Mouse (Mus musculus): ENCODE measurements around the gene Trpc6.

Trpc6 gene

DNA sequence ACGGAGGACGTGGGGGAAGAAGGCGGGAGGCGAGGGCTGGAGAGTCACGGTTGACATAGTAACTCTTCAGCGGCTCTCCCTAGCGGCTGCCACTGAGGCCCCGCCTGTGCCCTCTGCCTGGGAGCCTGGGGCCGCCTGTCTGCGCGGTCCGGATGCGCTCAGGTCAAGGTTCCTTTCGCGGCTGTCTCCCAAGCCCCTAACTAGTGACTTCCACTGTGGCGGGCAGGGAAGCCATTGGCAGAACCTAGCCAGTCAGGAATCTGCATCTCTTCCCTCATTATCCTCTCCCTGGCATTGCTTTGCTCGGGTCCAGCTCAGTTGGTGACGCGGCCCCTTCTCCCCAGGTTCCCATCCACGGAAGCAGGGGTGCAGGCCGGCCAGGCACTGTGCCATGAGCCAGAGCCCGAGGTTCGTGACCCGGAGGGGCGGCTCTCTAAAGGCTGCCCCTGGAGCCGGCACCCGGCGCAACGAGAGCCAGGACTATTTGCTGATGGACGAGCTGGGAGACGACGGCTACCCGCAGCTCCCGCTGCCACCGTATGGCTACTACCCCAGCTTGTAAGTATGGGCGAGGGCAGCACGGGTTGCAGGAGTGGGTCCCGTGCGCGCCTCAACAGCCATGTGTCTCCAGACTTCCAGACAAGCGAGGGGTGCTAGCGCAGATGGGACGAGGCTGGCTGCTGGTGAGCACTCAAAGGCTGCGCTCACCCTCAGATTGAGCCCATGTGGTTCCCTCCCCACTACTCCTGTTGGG is at the start of gene Trpc6:
Gene Trpc6, plus strand, starts transcription at position 102 of the 754 bp plus-strand sequence.
- peak; percentile 34 to 38 for DNase-seq (ENCODE audit: low spot score in 2 of 2)

DNA sequence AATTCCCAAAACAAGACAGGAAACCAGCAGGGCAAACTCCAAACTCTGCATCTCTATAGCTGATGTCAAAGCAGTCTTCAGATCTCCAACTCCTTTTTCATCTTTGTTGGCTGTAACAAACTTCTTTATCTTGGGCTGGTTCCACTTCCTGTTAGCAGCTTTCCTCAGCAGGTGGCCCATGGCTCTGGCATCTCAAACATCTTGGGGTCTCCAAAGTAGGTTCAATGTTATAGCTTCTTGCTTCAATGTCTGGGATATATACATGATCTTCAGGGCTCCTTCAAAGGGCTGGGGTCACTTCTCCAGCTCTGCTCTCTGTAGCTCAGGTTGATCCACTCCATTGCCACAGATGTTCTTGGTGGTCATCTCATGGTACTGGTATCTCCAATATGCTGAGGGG is 23.0 kb upstream of the Trpc6 start:
- DNase-seq (ENCODE audit: low spot score in 2 of 2): no peak

DNA sequence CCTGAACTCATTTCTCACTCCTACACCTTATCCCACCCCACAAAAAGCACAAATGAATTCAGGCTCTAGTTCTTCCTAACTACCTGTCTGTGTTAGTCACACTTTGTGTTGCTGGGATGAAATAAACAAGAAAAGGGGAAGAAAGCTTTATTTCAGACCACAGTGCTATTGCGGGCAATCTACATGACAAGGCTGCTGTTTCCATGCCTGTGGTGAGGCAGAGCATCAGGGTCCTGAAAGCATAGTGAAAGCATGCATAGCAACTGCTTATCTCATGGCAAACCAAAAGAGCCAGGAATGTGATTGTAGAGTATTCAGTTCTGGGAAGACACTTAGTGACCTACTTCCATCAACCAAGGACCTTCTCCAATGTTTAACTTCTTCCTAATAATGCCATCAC is 10.3 kb upstream of the Trpc6 start:
- DNase-seq (ENCODE audit: low spot score in 2 of 2): no peak

DNA sequence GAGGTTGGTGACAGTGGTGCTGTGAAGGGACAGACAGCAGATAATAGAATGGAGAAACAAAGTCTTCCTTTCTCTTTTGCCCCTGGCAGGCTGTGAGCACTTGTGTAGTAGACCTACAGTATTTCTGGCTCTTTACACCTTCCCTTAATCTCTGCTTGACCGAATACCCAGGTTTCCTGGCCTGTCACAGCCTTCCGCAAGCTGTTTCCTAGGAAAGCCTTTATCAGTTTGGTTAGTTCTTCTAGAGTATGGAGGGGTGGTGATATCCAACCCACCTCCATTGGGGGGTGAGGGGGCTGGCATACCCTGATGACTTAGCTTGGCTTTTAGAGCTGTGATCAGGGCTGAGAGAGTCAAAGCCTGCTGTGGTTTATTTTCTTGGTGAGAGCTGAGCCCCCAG is 1.3 kb downstream of the Trpc6 start:
- no peak for DNase-seq (ENCODE audit: low spot score in 2 of 2)

DNA sequence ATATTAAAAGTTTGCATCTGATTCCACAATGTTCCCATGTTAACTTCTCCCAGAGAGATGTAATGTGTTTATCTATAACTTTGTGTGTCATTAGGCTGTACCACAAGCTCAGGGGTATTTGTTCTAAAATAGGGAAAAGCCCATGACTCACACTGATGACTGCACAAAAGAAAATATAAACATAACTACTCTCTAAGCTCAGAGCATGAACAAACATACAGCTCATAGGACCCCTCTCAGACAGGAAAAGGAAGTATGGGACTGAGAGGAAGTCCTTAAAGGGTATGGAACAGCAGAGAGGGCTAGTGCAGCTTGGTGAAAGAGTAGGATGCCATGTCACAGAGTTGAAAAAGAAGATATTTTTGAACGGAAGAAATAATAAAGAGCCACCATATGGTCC is 14.6 kb downstream of the Trpc6 start:
- no peak for DNase-seq (ENCODE audit: low spot score in 2 of 2)

DNA sequence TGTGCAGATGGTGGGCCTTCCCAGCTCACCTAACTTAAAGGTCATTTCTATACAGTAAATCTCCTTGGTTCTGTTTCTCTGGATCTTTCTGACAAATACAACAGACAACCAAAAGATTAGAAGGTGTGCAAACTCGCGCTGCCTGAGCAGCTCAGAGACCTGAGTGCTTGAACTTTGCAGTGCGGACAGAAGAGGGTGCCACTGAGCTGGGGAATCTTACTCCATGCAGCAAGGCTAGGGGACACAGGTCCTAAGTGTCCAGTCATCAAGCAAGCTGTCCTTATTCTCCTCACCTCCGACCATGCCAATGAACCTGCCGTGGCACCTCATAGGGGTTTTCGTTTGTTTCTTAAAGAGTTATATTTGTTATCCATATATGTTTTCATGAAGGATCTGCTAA is 48.7 kb downstream of the Trpc6 start:
- no peak for DNase-seq (ENCODE audit: low spot score in 2 of 2)

DNA sequence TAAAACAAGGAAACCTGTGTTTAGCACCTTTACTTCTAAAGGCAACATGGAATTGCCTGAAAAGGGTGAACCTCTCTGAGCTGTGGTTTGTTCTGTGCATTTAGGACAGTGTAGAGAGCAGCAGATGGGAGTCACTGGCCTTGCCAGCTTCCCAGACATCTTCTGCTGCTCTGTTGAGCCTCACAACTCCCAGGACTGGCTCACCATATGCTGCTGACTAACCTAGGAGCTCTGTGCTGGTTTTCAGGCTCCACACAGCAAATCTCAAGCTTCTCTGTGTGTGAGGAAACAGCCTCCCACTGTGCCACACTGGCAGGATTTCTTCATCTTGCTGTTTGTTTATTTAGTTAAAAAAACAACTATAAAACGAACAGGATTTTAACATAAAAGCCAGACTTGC is 53.1 kb downstream of the Trpc6 start:
- peak; percentile 24 to 30 for DNase-seq (ENCODE audit: low spot score in 2 of 2)

DNA sequence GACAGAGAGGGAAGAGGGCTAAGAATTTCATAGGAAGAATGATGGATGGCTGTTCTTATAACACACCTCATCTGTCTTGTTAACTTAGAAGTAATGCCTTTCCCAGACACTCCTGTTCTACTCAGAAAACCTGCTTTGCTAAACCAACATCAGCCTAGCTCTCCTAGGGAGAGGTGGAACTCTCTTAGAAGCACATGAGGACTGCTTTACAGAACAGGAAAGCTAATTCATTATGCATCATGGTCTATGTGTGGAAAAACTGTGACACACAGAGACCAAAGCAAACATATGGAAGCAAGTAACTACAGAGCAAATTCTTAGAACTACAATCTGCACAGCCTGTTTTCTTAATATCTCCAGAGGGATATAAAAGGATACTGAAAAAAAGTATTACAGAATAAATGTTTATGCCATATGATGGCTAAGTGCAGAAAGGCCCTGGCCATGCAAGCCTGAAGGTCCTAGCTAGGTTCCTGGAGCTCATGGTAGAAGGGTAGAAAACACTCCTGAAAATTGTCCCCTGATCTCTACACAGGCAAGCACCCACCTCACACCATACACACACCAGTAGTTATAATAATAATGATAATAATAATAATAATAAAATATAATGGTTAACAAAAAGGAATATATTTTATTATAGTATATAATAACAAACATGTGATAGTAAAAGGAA is 63.0 kb downstream of the Trpc6 start:
- DNase-seq (ENCODE audit: low spot score in 2 of 2): no peak

DNA sequence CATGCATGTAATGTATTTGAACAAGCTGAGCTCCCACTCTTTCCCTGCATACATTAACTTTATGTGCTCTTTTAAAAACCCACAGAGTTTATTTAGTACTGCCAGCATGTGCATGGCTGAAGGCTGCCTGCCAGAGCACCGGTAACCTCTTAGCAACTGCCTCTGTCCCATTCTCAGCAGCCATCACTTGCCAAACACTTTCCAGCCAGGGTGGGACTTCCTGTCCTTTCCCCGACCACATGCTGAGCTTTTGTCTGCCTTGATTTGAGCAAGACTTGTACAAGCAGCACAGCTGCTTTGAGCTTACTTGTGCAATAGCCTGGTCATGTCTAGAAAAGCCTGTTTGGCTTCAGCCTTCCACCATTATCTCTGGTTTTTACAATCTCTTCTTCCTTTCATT is 90.4 kb downstream of the Trpc6 start:
- DNase-seq (ENCODE audit: low spot score in 2 of 2): peak; percentile 25 to 28

DNA sequence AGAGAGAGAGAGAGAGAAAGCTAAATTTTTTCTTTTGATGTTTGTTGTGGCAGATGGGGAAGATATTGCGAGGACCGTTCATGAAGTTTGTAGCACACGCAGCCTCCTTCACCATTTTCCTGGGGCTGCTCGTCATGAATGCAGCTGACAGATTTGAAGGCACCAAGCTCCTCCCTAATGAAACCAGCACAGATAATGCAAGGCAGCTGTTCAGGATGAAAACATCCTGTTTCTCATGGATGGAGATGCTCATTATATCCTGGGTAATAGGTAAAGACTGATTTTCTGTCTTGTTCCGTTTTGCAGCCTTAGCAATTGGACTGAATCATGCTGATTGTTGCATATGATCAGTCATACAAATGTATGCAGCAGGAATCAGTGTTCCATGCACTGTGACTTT is 99.5 kb downstream of the Trpc6 start:
- DNase-seq (ENCODE audit: low spot score in 2 of 2): no peak

DNA sequence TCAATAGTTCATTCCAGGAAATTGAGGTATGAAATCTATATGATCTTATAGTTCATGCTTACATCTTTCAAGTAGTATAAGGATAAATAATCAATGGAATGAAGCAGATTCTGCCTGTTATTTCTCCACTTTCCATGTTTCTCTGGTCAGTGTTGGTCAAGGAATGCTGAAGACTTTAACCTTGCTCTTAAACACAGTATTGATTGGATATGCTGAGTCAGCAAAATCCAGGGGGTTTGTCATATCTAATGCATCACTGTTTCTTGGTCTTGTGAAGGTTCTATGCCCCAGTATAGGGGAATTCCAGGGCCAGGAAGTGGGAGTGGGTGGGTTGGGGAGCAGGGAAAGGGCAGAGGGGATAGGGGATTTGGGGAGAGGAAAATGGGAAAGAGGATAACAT is 111.4 kb downstream of the Trpc6 start:
- DNase-seq (ENCODE audit: low spot score in 2 of 2): no peak

DNA sequence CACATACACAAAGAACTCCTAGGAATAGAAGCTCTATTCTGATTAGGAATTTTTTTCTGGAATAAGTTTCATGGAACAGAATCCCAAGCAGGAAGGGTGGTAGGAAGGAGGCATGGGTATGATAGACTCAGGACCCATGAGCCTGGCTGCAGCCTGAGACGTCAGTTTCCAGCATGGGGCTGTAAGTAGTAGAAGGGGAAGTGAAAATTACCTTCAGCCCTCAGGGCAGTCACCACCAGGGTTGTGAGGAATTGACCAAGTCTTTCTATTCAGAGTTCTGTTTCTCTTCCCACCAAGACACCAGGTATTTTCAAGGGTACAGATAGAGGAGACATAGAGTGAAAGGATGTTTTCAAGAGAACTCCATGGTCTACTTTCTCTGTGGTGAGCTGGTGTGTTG is 129.0 kb downstream of the Trpc6 start:
- DNase-seq (ENCODE audit: low spot score in 2 of 2): no peak

DNA sequence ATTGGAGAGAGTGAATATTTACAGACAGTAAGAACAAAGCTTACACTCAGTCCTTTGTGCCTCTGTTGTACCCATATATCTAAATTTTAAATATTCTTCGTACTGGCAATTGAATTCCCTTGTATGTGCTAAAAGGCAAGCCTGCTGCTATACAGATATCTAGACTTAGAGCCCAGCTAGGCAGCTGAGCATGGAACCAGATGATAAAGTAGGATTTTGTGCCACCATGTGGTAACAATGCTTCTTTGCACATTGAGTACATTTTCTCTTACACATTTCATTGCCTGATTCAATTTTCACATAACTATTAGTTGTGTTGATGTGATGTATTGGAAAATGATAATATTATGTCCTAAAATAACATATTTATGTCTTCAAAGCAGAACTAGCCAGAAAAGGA is 132.7 kb downstream of the Trpc6 start:
- peak; percentile 24 to 33 for DNase-seq (ENCODE audit: low spot score in 2 of 2)

DNA sequence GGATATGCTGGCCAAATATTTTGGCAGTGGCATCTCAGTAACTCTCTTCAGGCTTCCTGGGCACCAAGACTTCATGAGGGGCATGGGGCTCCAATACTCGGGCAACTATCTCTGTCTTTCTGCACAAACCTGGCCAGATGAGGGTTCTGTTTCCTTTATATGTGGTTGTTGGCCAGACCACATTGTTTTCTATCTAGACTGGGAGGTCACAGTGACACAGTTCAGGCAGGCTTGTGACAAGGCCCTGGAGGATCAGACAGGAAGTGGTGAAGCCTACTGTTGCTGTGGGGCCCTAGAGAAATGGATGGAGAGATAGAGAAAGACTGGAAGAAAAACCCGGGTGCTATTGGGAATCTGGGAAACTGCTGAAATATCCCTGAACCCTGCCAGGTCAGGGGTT is 149.2 kb downstream of the Trpc6 start:
- DNase-seq (ENCODE audit: low spot score in 2 of 2): no peak

DNA sequence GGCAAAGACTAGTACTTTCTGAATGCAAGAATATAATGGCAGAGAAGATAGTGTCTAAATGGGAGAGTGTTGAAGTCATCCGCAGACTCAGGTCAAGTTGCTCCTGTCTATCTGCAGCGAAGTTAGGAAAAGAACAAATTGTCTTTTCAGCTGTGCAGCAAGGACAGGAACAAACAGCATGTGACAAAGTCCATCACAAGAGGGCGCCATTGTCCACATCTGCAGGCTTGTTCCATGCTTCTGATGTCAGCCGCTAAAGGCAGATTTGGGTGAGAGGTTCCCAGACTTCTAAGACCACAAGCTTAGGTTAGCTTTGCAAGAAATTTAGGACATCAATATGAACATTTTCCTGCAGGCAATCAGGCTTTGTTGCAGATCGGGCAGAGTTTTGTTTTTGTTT is 156.7 kb downstream of the Trpc6 start:
- peak; percentile 85 to 91 for DNase-seq (ENCODE audit: low spot score in 2 of 2)

DNA sequence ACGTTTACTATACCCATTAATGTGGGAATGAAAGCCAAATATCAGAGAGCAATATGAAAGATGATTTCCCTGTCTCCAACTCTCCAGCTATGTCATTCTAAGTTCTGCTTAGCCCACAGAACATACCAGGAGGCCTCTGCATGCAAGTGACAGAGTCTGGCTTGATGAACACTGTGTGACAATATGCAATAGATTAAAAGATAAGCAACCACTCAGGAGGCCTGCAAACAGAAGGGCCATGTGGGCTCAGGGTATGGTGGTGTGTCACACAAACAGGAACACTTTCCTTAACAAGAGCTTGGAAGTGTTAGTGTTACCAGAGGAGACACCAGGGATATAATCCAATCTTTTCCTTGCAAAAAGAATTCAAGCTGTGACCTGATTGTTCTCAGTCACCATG is 159.6 kb downstream of the Trpc6 start:
- DNase-seq (ENCODE audit: low spot score in 2 of 2): no peak

DNA sequence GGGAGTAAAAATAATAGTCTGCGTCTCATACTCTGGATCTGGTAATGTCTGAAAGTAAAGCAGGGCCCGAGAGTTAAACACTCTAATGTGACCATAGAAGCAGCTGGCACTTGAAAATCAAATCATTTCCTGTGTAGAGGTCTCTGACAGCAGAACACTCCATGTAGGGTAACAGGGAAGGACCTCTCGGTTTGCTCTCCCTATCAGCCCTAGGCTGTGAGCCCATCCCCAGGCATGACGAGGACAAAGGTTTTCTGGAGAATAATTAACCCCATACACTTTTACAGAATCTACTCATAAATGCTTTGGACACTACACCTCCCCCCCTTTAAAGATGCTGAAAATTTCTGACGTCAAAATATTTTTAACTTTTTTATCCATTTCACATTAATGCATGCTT is 160.0 kb downstream of the Trpc6 start:
- DNase-seq (ENCODE audit: low spot score in 2 of 2): no peak

DNA sequence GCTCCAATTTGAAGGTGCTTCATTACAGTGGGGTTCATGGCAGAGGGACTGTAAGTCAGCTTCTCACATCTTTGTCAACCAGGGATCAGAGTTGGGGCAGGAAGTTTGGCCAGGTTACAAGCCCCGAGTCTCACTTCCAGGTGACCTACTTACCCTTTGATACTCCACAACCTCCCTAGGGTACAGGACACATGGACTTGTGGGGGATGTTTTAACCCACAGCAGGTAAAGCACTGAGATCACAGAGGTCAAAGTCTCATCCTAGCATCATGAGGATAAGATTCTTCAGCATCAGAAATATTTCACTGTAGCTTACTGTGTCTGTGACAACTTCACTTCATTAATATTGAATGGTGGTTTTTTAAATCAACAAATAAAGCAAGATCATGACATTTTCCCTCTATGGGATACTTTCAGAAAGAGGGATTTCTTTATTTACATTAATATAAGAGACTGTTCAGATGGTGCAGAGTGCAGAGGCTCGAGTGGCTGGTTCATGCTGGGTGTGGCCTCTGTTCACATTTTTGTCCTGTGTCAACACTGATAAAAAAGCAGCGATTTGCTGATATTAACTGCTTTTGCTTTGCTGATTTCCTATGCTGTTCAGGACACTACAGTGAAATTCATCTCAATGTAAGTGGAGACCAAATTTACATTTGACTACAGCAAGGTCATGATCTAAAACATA is 166.3 kb downstream of the Trpc6 start:
- DNase-seq (ENCODE audit: low spot score in 2 of 2): no peak

DNA sequence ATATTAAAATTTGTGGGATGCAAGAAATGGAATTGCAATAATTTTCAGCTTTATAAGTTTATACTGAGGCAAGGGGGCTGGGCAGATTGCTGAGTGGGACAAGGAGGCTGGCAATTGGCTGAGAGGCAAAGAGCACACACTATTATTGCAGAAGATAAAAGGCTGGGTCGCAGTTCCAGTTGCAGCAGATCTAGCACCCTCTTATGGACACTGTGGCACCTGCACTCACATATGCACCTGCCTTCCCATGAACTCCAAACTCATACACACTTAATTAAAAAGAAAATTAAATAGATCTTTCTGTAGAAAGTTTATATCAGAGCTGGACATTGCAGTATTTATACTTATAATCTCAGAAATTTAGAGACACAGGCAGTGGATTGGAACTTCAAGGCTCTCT is 175.1 kb downstream of the Trpc6 start:
- no peak for DNase-seq (ENCODE audit: low spot score in 2 of 2)

DNA sequence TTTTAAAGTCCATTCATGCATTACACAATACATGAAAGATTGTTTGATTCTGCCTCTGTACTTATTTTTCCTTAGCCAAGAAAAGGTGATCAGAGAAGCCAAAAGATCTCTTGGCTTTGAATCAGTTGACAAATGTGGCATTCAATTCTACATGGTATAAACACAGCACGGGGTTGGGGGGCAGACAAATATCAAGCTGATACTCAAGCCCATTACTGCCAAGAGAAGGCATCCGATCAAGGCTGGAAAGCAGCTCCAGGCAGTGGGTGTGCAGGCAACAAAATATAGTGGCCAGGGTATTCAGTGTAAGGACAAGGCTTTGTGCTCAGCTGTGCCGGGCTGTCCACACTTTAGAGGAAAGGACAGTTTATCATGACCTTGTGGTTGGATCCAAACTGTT is 185.1 kb downstream of the Trpc6 start:
- no peak for DNase-seq (ENCODE audit: low spot score in 2 of 2)

Measured in right cerebral cortex, postnatal 10 days (tissue).